Mouse (Mus musculus) ES-Bruce4 (cell line): ENCODE data around the gene Gimap8.

ENCODE experiments used
- CTCF ChIP-seq: IDR thresholded peaks from one replicate; pipeline ENCODE4 v1.8.1; 2011; ENCODE audit warnings: low read depth, low read length
- EP300 ChIP-seq: IDR thresholded peaks from 2 replicates; pipeline ENCODE4 v1.6.1; 2011; ENCODE audit warnings: low read depth, low read length; ENCODE audit not compliant: insufficient read depth
- POLR2A ChIP-seq: IDR thresholded peaks from one replicate; pipeline ENCODE4 v1.8.1; 2011; ENCODE audit warnings: low read length; ENCODE audit not compliant: insufficient read depth

- TF ChIP-seq CTCF, result no peak
- TF ChIP-seq EP300, result no peak
- TF ChIP-seq POLR2A, result no peak
Measured at GRCm38 (mm10) chr6:48689320-48689719, 42.3 kb downstream of the Gimap8 start.
